In the genomic region with DNA sequence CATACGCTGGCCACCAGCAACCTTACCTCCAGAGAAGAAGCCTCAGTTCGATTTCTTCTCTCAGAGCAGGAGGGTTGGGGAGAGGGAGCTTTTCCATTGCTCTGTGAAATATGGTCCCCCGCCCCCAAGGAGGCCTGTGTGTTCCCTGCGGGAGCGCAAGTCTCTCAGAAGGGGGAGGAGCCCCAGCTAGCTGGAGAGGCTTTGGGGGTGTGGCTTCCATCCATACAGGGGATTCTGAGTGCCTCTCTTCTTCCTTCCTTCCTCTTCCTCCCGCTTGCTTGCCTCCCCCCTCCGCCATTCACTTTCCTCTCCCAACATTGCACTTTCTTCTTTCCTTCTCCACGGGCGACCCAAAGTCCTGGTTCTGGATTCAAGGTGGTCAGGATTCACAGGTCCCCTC, we compare ENCODE assay signal across 7 mouse cellular contexts.
DNase-seq lines count a peak whose midpoint lies in the region; ATAC-seq lines count a peak whose summit lies in the region.

No protein-coding gene starts in this region.

- peak; percentile 3 for DNase-seq in ovary, postnatal 36 days (ENCODE audit: low spot score)
- DNase-seq in ovary, adult 18-20 months (ENCODE audit: low spot score) = no peak
- no peak for DNase-seq in right cerebral cortex, postnatal 4 days

- peak; percentile 41; the same call in 1 of the 2 replicates for ATAC-seq in forebrain, embryonic 13.5 days
- peak; percentile 26; the same call in 1 of the 2 replicates for ATAC-seq in hindbrain, embryonic 13.5 days (ENCODE audit: low FRiP score)
- 0 out of 2 replicates have a peak, but pooled peaks have one; percentile 30 for ATAC-seq in midbrain, embryonic 12.5 days (ENCODE audit: low FRiP score, low read depth)
- ATAC-seq in activated CD4-positive, CD25-positive, alpha-beta regulatory T cell, adult 4 months = no peak

- H3K4me3 ChIP-seq in forebrain, embryonic 13.5 days = no peak overlapping the region
- no peak overlapping the region for H3K4me3 ChIP-seq in hindbrain, embryonic 13.5 days
- no peak overlapping the region for H3K4me3 ChIP-seq in midbrain, embryonic 12.5 days

- peak overlapping the region; percentile 21 for H3K9ac ChIP-seq in forebrain, embryonic 13.5 days
- H3K9ac ChIP-seq in hindbrain, embryonic 13.5 days = no peak overlapping the region
- no peak overlapping the region for H3K9ac ChIP-seq in midbrain, embryonic 12.5 days (replicated peaks)

- 24% methylated on average over 9 of the region's 9 CpGs for WGBS in forebrain, embryonic 13.5 days
- 26% methylated on average over 9 of the region's 9 CpGs for WGBS in hindbrain, embryonic 13.5 days
- WGBS in midbrain, embryonic 12.5 days = 21% methylated on average over 8 of the region's 9 CpGs

- no peaks in the 10 kb centered on the region for H3K9me3 ChIP-seq in forebrain, embryonic 13.5 days (replicated peaks)
- no peaks in the 10 kb centered on the region for H3K9me3 ChIP-seq in hindbrain, embryonic 13.5 days
- no peaks in the 10 kb centered on the region for H3K9me3 ChIP-seq in midbrain, embryonic 12.5 days

- peak overlapping the region; percentile 22; the same call in 1 of the 2 replicates for H3K4me2 ChIP-seq in forebrain, embryonic 13.5 days
- no peak overlapping the region for H3K4me2 ChIP-seq in hindbrain, embryonic 13.5 days
- H3K4me2 ChIP-seq in midbrain, embryonic 12.5 days (replicated peaks) = peak overlapping the region; percentile 13; the same call in 1 of the 2 replicates

- H3K27ac ChIP-seq in forebrain, embryonic 13.5 days = no peak overlapping the region
- no peak overlapping the region for H3K27ac ChIP-seq in hindbrain, embryonic 13.5 days
- no peak overlapping the region for H3K27ac ChIP-seq in midbrain, embryonic 12.5 days (replicated peaks)

- H3K36me3 ChIP-seq in forebrain, embryonic 13.5 days (ENCODE audit: poor library complexity, severe bottlenecking) = peaks cover 21% of the 10 kb centered on the region; the same call in 1 of the 2 replicates
- H3K36me3 ChIP-seq in hindbrain, embryonic 13.5 days = no peaks in the 10 kb centered on the region
- no peaks in the 10 kb centered on the region for H3K36me3 ChIP-seq in midbrain, embryonic 12.5 days

- H3K4me1 ChIP-seq in forebrain, embryonic 13.5 days = peaks cover 8% of the 10 kb centered on the region
- H3K4me1 ChIP-seq in hindbrain, embryonic 13.5 days (replicated peaks) = peaks cover 25% of the 10 kb centered on the region
- peaks cover 18% of the 10 kb centered on the region; the same call in 1 of the 2 replicates for H3K4me1 ChIP-seq in midbrain, embryonic 12.5 days

- no peaks in the 10 kb centered on the region for H3K27me3 ChIP-seq in forebrain, embryonic 13.5 days
- no peaks in the 10 kb centered on the region for H3K27me3 ChIP-seq in hindbrain, embryonic 13.5 days
- H3K27me3 ChIP-seq in midbrain, embryonic 12.5 days = peaks cover 8% of the 10 kb centered on the region; the same call in 1 of the 2 replicates
